Mouse (Mus musculus): ENCODE results near the gene Brsk1.

DNA sequence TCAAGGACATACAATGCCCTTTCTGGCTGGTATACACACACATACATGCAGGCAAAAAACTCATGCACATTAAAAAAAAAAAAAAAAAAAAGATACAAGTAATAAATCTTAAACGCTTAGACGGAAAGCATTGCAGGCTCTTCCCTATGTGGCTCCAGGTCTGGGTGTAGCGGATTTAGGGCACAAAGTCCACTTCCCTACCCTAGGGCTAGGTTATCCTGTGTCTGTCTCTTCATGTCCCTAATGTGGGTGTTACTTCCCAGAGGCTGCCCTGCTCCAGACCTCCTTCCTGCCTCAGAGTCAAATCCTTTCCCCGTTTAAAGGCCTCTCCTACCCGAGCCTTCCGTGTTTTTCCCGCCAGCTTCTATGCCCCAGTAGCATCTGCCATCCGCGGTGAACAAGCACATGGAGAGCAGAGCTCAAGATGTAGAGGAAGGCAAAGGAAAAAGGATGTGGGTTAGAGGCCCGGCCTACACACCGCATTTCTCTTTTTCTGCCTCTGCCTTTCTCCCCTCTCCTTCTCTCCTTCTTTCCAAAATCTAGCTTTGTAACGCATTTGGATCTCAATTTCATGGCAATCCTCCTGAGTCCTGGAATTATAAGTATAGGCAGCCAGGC is 16.2 kb upstream of the Brsk1 start:
- TF ChIP-seq CTCF (IDR thresholded peaks at IDR 0.05; ENCODE audit: low read depth, low read length) (no peak), GATA1 (IDR thresholded peaks at IDR 0.05; ENCODE audit: borderline replicate concordance, low read length) (no peak), TAL1 (conservative IDR thresholded peaks at IDR 0.05; ENCODE audit: low read depth, low read length) (no peak)

Data from G1E (cell line).